Mouse (Mus musculus): ENCODE measurements around the gene Pdk4. TPM values are rescaled to one million over a fixed set of nuclear protein-coding genes. Genes with fewer than 3 reads are reported as not detected.

The Pdk4 gene
- polyA plus RNA-seq, 1 experiment from 2014 or later: 4.6 TPM

DNA sequence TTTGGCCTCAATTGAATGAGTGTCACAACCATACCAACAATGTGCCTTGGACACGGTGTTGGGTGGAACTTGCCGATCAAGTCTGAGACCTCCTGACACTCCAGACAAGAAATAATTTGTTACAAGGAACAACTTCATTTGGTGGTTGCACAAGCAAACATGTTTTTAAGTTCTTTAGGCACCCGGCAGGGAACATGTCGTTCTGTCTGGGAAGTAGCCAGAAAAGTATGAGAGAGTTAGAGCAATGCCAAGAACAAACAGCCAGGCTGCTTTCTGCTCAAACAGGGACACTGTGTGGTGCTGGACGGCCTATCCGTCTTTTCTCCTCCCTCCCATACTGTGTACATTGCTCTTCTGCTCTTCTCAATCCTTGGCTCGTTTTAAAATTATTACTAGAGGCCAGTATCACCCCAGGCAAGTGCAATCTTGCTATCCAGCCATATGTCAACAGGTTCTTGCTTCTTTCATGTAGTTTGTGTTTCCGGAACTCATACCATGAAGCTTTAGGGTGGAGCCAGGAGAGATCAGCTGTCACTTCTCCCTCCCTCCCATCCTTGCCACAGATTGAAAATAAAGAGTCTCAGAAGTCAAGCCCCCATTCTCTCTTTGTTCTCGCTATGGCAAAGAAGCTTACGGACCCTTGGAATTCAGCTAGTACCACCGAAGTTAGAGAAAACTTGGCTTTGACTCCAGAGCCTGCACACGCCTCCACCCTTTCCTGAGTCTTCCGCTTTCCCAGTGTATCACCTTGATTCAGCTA is 52.8 kb downstream of the Pdk4 start:
- Histone ChIP-seq H3K36me3 (no peaks in the 10 kb centered on the region), H3K27me3 (no peaks in the 10 kb centered on the region), H3K27ac (peak overlapping the region; percentile 41), H3K4me3 (no peak overlapping the region), H3K4me1 (peaks cover 15% of the 10 kb centered on the region), H3K4me2 (peak overlapping the region; percentile 40), H3K9ac (no peak overlapping the region), H3K9me3 (no peaks in the 10 kb centered on the region)
- peak; percentile 91 for ATAC-seq (ENCODE audit: borderline replicate concordance, extremely low read depth, low FRiP score, low TSS enrichment)
- 18% methylated on average over 13 of the region's 13 CpGs for WGBS

DNA sequence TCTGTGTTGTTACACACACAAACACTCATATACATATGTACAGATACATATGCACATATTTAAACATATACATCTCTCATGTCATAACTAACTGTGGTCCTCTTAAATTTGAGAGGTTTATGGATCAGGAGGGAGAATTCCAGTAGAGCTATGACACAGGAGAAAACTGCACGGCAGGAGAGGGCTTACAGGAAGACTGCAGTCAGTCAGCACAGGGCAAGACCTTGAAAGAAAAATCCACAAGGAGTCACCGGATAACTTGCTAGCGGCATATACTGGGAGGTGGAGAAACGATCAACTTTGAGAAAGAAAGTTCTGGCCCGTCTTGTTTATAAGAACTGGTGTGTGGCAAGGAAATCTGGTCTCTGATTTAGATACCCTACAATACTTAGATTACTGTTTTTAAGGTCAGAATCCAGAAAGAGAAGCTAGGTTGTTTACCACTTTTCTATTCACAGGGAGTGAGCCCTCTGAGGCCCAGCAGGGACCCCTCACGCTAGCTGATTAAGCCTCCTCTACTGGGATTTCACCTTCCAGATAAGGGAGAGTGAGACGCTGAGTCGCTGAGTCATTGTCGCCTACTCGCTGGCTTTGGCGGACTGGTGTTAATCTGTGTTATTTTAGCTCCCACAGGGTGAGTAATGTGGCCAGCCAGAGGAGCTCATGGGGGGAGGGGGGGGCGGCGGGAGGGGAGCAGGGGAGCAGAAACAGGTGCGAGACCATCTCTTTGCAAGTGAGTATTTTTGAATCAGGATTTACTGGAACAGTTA is 53.6 kb downstream of the Pdk4 start:
- Histone ChIP-seq H3K36me3 (no peaks in the 10 kb centered on the region), H3K4me2 (peak overlapping the region; percentile 40), H3K4me1 (peaks cover 15% of the 10 kb centered on the region), H3K9me3 (no peaks in the 10 kb centered on the region), H3K9ac (no peak overlapping the region), H3K27ac (peak overlapping the region; percentile 41; the same call in 1 of the 2 replicates), H3K27me3 (no peaks in the 10 kb centered on the region), H3K4me3 (no peak overlapping the region)
- 4% methylated on average over 14 of the region's 14 CpGs for WGBS
- peak; percentile 44; the same call in 1 of the 2 replicates for ATAC-seq (ENCODE audit: borderline replicate concordance, extremely low read depth, low FRiP score, low TSS enrichment)

DNA sequence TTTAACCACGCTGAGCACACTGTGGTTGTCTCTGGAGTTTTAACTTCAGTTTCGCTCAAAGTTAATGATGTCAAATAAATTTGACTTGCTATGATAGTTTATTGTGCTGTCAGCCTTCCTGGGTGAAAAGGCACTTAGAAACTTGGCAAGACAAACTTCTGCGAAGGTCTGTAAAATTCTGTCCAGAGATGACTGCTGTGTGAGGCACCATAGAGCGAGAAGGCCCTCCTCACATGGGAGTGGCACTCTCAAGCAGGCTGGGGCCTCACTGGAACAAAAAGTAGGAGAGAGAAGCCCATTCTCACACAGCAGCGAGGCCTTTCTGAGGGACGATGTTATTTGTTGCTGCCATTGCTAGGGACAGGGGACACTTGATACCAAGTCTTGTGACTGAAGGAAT is 54.9 kb downstream of the Pdk4 start:
- ATAC-seq (ENCODE audit: borderline replicate concordance, extremely low read depth, low FRiP score, low TSS enrichment): no peak
- Histone ChIP-seq H3K27me3 (no peaks in the 10 kb centered on the region), H3K9me3 (no peaks in the 10 kb centered on the region), H3K4me1 (peaks cover 15% of the 10 kb centered on the region), H3K36me3 (no peaks in the 10 kb centered on the region), H3K9ac (no peak overlapping the region), H3K4me3 (no peak overlapping the region), H3K27ac (no peak overlapping the region), H3K4me2 (no peak overlapping the region)
- WGBS: 79% methylated on average over 6 of the region's 6 CpGs

DNA sequence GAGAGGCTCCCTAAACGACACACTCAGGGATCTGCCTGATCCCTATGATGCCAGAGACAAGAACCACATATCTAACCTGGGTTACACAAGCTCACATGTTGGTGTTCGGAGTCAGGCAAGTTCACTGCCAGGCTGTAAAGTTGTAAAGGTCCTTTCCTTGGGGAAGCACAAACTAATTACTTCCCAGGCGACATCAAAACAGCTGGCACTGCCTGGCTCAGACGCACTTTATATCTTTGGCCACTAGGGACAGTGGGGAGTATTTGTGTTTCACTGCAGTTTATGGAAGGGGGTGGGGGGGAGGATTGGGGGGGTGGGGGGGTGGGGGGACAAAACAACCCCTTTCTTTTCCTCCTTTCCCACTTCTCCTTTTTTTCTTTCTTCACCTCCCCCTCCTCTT is 58.4 kb downstream of the Pdk4 start:
- Histone ChIP-seq H3K9ac (no peak overlapping the region), H3K36me3 (no peaks in the 10 kb centered on the region), H3K27ac (no peak overlapping the region), H3K9me3 (no peaks in the 10 kb centered on the region), H3K27me3 (no peaks in the 10 kb centered on the region), H3K4me1 (peaks cover 5% of the 10 kb centered on the region), H3K4me3 (no peak overlapping the region), H3K4me2 (no peak overlapping the region)
- WGBS: 44% methylated on average over 4 of the region's 4 CpGs
- ATAC-seq (ENCODE audit: borderline replicate concordance, extremely low read depth, low FRiP score, low TSS enrichment): no peak

DNA sequence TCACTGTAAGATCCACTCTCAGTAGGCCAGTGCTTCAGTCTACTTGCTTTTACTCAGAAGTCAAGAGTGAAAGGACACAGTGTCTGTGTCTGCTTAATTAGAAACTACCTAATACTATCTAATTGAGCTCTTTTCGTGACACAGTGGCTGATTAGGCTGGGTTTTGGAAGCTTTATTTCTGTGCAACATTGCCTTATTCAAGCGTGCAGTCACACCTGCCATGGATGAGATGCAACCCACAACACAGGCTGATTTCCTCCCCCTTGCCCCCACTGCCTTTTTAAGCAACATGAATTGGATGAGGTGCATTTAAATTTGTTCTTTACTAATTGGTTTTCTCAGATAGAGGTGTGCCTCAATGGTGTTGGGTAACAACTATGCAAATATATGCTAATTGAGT is 62.2 kb downstream of the Pdk4 start:
- no peak overlapping the region for H3K4me3 ChIP-seq
- ATAC-seq (ENCODE audit: borderline replicate concordance, extremely low read depth, low FRiP score, low TSS enrichment): no peak
- H3K9me3 ChIP-seq: no peaks in the 10 kb centered on the region
- no peaks in the 10 kb centered on the region for H3K27me3 ChIP-seq
- H3K4me2 ChIP-seq: no peak overlapping the region
- H3K9ac ChIP-seq: no peak overlapping the region
- no peaks in the 10 kb centered on the region for H3K4me1 ChIP-seq
- no peaks in the 10 kb centered on the region for H3K36me3 ChIP-seq
- no peak overlapping the region for H3K27ac ChIP-seq
- 83% methylated on average over 2 of the region's 2 CpGs for WGBS

Other genes with a start within 250 kb of the Pdk4 start
- gene Pon3, start 240.0 kb downstream of the Pdk4 start, polyA plus RNA-seq (2015; fragmentation: Nextera tagmentation; extraction: Ambion mirVana): 18.9 and 23.0 TPM in 2 replicates
- 49.4 and 54.4 TPM in 2 replicates for gene Pon2, start 197.9 kb downstream of the Pdk4 start, polyA plus RNA-seq (2015; fragmentation: Nextera tagmentation; extraction: Ambion mirVana)
- gene Asb4, start 112.9 kb downstream of the Pdk4 start, polyA plus RNA-seq (2015; fragmentation: Nextera tagmentation; extraction: Ambion mirVana): 7.3 and 8.2 TPM in 2 replicates
- 1.1 and 1.3 TPM in 2 replicates for gene Dync1i1, start 229.3 kb upstream of the Pdk4 start, polyA plus RNA-seq (2015; fragmentation: Nextera tagmentation; extraction: Ambion mirVana)